Mouse (Mus musculus) olfactory bulb, adult 2 months (tissue): Measurements from ENCODE around the gene Adh6b.

ENCODE experiments used
- CTCF ChIP-seq: fragments of 200-500 bp; IDR thresholded peaks from 2 replicates; pipeline ENCODE4 v1.5.1; 2012; ENCODE audit warnings: low read depth, mild to moderate bottlenecking, low read length, moderate library complexity; ENCODE audit not compliant: insufficient read depth
- POLR2A ChIP-seq: fragments of 200-500 bp; IDR thresholded peaks from 2 replicates; pipeline ENCODE4 v1.6.1; 2012; ENCODE audit warnings: mild to moderate bottlenecking, low read depth, low read length, moderate library complexity; ENCODE audit not compliant: insufficient read depth

GRCm38 (mm10) chr3:138352012-138352809 lies 10.6 kb downstream of the Adh6b start:
- TF ChIP-seq POLR2A (no peak), CTCF (no peak)
